Mouse (Mus musculus) mesoderm, embryonic 11.5 days (tissue): ENCODE measurements around the gene Npepps.
"Not testable (repeated sequence)": the region's sequence is repeated elsewhere in the genome, so short reads cannot be mapped to it uniquely, and the experiment has no call there.

Source experiments
- DNase-seq: peaks from one replicate; pipeline ENCODE4 v3.0.0-alpha.2; 2012; ENCODE audit warnings: low read depth, low spot score

The Npepps gene

DNA sequence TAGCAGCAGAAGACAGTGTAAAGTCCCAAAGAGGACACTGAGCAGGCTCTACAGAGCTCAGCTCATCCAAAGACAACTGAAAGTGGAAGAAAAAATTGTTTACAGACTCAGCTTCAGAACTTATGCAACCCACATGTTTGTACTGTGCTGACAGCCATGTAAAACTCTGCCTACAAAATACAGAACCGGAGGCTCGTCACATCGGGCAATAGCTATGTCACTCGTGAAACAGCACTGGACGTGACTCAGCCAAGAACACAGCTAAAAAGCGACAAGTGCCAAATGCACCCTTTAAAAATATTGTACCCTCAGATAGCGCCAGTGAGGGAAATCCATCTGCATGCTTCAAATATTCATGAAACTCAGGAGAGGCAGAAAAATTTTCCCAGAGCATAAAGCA, 39.1 kb downstream of the Npepps start:
- DNase-seq, result no peak

DNA sequence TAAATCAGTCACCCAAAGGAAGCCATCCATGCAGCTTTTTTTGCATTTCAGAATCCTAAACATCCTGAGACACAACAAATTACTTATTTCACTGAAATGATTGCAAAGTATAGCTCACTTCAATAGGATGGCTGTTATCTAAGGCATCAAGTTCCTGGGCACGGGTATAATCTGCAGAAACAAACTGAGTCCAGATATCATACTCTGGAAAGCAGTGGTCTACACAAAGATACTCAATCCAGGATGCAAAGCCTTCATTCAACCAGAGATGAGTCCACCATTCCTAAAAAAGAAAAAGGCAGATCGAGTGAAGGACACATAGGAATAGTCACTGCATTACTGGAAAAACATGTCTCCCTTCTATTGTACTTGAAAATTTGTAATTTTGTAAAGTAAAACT, 42.5 kb downstream of the Npepps start:
- no peak for DNase-seq

DNA sequence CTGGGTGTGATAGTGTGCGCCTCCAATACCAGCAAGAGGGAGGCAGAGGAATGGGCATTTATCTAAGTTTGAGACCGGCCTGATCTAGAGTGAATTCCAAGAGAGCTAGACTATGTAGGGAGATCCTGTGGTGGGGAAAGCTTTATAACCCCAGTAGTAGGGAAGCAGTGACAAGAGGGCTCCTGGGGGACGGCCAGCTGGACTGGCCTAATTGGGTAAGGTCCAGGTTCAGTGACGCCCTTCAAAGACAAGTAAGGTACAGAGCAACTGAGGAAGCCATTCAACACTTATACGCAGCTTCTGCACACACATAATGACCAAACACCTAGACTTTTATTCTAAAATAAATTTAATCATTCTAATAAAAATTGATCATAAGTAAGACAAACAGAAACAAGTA, 48.0 kb downstream of the Npepps start:
- DNase-seq, result no peak

GRCm38 (mm10) chr11:97229396-97229795, 51.0 kb downstream of the Npepps start:
- DNase-seq, result no peak

- DNase-seq, result no peak
Measured at GRCm38 (mm10) chr11:97228985-97229384, 51.5 kb downstream of the Npepps start.

- no peak for DNase-seq
Measured at GRCm38 (mm10) chr11:97226131-97226530, 54.3 kb downstream of the Npepps start.

GRCm38 (mm10) chr11:97223485-97223884, 57.0 kb downstream of the Npepps start:
- DNase-seq, result no peak

DNA sequence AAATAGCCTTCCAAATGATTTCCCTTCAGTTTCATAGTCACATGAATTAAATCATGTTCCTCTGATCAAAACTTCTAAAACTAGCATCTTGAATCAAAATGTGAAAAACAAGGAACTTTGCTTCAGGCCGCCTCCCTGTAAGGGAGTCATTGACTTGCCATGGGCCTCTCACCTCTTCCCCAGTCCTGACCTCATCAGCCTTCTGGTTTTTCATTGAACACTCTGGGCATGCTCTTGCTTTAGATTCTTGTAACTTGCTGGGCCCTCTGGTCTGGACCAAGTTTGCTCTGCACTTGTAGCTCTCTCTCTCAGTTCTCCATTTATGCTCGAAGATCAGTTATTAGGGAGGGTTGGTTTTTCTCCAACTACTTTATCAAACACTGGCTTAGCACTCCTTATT, 58.8 kb downstream of the Npepps start:
- no peak for DNase-seq

DNA sequence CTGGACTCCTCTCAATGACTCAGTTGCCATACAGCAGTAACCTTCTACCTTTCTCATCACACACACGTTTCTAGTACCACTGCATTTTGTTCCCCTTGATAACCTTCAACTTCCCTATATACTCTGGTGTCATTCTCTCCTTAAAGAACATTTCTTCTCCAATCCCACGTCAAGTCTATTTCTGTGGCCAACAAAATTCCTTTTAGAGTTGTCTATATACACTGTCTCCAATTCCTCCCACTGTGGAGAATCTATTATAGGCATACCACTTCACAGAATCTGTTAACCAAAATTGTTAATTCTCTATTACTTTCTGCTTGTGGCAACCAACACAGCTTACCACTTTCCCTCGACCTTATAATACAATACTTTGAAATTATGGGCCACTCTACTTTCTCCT, 60.2 kb downstream of the Npepps start:
- no peak for DNase-seq

DNA sequence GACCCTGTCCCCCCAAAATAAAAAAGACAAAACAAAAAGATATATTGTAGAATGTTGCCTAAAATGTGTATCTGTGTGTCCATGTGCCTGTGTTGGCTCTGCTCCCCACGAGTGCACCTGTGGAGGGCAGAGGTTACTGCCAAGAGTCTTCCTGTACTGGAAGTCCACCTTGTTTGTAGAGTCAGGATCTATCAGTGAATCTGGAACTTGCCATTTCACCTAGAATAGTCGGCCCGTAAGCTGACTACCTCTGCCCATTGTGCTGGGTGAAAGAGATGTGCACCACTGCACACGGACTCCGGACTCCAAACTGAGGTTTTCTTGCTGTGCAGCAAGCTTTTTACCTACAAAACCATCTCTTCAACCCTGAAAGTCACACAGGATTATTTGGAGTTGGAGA, 66.0 kb downstream of the Npepps start:
- DNase-seq, result no peak

DNA sequence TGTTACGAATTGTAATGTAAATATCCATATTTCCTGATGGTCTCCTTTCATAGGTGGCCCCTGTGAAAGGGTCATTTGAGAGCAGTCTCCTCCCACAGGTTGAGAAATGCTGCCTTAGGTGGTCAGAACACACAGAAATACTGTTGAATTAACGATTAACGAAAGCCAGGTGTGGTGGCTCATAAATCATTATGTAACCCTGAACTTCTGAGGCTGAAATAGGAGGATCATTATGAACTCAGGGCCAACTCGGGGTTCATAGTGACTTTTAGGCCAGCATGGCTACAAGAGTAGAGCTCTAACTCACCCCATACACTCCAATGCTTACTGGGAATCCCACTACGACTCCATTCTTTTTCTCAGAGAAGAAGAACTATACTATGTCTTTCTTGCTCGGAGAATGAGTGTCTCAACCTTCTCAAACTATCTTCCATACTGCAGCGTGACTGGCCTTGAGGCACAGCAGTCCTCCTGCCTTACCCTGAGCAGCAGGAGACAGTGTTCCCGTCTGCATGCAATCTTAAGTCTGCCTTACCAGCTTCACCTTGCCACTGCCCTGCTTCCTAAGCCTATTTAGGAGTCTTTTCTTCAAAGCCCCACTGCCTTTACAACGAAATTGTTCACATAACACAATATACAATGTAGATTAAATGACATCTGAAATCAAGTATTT, 69.6 kb downstream of the Npepps start:
- DNase-seq, result no peak

GRCm38 (mm10) chr11:97207011-97207422, 73.4 kb downstream of the Npepps start:
- DNase-seq, result no peak

GRCm38 (mm10) chr11:97199519-97199918, 80.9 kb downstream of the Npepps start:
- DNase-seq, result no peak

- DNase-seq, result peak; percentile 68
Measured at GRCm38 (mm10) chr11:97198601-97199000, 81.8 kb downstream of the Npepps start.

GRCm38 (mm10) chr11:97197021-97197420, 83.4 kb downstream of the Npepps start:
- DNase-seq, result no peak

DNA sequence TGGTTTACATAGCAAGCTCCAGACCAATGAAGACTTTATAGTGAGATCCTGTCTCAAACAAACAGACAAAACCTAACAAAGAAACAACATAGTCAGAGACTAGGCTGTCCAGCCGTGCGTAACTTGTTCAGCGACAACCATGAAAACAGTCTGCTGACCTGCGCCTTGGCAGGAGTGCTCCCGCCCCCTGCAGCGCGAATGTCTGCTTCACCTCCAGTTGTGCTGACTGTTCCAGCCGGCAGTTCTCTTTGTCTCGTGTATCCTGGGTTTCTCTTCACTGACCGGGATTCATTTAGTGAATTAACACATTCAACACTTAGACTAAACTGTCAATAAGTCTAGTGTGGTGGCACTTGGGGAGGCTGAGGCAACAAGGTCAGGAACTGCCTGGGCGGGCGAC, 83.9 kb downstream of the Npepps start:
- no peak for DNase-seq

DNA sequence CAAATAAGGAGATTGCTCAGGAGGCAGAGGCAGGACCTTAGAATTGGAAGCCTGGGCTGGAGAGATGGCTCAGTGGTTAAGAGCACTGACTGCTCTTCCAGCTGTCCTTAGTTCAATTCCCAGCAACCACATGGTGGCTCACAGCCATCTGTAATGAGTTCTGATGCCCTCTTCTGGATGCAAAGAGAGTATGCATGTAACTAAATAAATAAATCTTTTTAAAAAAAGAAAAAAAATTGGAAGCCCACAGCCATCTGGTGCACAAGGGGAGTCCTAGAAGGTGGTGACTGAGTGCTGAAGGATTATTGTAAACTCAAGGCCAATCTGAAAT, 87.9 kb downstream of the Npepps start:
- DNase-seq, result no peak

- DNase-seq, result no peak
Measured at GRCm38 (mm10) chr11:97191915-97192620, 88.4 kb downstream of the Npepps start.

GRCm38 (mm10) chr11:97190992-97191391, 89.4 kb downstream of the Npepps start:
- DNase-seq, result no peak

DNA sequence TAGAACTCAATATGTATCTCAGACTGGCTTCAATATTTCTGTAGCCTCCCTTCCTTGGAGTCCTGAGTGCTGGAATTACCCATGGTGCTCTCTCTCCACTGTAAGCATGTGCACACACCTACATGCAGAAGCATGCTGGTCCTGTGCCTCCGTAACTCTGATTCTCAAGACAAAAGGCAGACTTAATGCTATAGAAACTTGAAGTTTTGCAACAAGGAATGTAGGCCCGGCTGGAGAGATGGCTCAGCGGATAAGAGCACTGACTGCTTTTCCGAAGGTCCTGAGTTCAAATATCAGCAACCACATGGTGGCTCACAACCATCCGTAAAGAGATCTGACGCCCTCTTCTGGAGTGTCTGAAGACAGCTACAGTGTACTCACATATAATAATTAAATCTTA, 90.8 kb downstream of the Npepps start:
- not testable (repeated sequence) for DNase-seq

GRCm38 (mm10) chr11:97189231-97189630, 91.2 kb downstream of the Npepps start:
- no peak for DNase-seq

- DNase-seq, result no peak
Measured at GRCm38 (mm10) chr11:97188643-97188955, 91.8 kb downstream of the Npepps start.

DNA sequence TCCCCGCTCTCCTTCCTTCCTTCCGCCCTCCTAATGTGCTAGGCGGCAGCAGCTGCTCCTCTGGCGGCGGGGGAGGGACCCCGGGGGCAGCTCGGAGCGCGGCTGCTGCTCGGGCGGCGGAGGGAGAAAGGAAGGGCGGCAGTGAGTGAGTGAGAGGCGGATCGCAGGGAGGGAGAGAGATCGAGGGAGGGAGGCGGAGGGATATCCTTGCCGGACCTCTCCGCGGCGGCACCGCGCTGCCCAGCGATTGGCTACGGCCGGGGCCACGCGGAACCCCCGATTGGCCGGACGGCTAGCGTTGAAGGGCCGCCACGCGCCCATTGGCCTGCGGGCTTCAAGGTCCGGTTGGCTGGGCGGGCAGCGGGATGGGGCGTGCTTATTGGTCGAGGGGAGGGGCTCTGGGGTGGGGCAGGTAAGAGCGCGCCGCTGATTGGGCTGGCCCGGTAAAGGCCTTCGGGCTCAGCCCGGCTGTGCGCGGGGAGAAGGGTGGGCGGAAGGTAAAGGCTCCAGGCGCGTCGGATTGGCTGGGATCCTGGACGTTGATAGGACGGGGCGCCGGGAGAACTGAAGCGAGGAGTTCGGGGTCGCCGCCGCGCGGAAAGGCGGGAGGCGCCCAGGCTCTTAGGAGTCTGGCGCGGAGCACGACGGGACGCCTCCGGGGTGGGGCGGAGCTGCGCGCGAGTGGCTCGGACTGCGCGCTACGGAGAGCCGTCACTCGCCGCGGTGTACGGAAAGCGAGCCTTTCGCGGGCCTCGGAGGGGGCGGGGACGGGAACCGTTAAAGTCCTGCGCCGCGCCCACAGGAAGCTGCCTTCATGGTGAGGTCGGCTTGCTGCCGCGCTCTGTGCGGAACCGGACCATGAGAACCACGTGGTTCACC, 92.4 kb downstream of the Npepps start, which contains the start of gene Kpnb1:
TSS of gene Kpnb1 (minus strand) at position 118 of the 879 bp plus-strand sequence.
- peak; percentile 99 for DNase-seq
